Mouse (Mus musculus): ENCODE data around the gene Fam129b.

DNA sequence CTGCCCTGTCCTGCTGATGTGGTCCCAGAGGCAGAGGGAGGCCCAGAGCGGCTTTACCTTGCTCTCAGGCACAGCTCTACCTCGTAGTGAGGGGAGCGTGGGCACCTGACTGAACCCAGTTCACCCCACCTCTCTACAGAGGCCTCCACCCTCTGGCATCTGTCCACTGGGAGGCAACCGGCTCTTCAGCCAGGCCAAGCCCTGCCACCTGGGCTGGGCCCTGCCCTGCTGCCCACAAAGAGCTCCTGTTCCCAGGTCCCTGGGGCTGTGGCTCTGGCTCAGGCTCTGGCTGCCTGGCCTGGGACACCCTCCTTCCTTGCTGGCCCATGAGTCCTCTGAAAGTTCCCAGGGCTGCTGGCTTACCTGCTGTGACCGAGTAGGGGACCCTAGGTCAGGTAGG lies 38.4 kb downstream of the Fam129b start:
- no peak for TF ChIP-seq POLR2A (IDR thresholded peaks at IDR 0.05; ENCODE audit: borderline replicate concordance, low read depth, low read length)
- TF ChIP-seq CTCF (IDR thresholded peaks at IDR 0.05; ENCODE audit: low read depth, low read length) = no peak

Data from bone marrow macrophage, adult 2 months (primary cell).